Mouse (Mus musculus): ENCODE results near the gene Nxpe4. TPM values are rescaled to one million over a fixed set of nuclear protein-coding genes. Genes with fewer than 3 reads are reported as not detected.

Nxpe4 gene
- polyA plus RNA-seq, 1 experiment from 2014 or later = 3.3 TPM

DNA sequence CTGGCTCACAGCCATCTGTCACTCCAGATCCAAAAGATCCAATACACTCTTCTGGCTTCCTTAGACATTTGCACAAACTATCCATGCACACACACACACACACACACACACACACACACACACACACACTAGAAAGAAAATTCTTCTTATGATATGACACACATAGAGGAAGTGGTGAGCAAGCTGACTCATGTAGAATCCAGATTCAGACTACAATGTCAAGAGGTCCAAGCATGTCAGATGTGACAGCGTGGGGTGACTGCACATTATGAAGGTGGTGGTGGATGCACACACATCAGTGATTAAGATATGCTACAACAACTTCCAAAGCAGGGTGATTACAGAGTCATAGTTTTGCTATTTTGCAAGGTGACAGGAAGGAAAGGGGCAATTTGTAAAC is 282.1 kb downstream of the Nxpe4 start:
- no peak overlapping the region for H3K9ac ChIP-seq
- H3K9me3 ChIP-seq = no peaks in the 10 kb centered on the region
- H3K4me1 ChIP-seq = no peaks in the 10 kb centered on the region
- 0 out of 2 replicates have a peak, but pooled peaks cover 4% of the 10 kb centered on the region for H3K27me3 ChIP-seq (replicated peaks)
- no peak overlapping the region for H3K27ac ChIP-seq (replicated peaks)
- H3K4me2 ChIP-seq = no peak overlapping the region
- WGBS = 71% methylated on average over 1 of the region's 1 CpGs
- ATAC-seq (ENCODE audit: extremely low read depth, insufficient number of reproducible peaks, low FRiP score, low TSS enrichment) = no peak
- H3K4me3 ChIP-seq = no peak overlapping the region
- no peaks in the 10 kb centered on the region for H3K36me3 ChIP-seq

- Histone ChIP-seq H3K27ac (replicated peaks) (no peak overlapping the region), H3K36me3 (no peaks in the 10 kb centered on the region), H3K4me1 (no peaks in the 10 kb centered on the region), H3K9ac (no peak overlapping the region), H3K4me2 (no peak overlapping the region), H3K4me3 (no peak overlapping the region), H3K27me3 (replicated peaks) (0 out of 2 replicates have a peak, but pooled peaks cover 4% of the 10 kb centered on the region), H3K9me3 (no peaks in the 10 kb centered on the region)
- 73% methylated on average over 2 of the region's 2 CpGs for WGBS
- no peak for ATAC-seq (ENCODE audit: extremely low read depth, insufficient number of reproducible peaks, low FRiP score, low TSS enrichment)
Measured at GRCm38 (mm10) chr9:48444821-48445220, 283.0 kb downstream of the Nxpe4 start.

DNA sequence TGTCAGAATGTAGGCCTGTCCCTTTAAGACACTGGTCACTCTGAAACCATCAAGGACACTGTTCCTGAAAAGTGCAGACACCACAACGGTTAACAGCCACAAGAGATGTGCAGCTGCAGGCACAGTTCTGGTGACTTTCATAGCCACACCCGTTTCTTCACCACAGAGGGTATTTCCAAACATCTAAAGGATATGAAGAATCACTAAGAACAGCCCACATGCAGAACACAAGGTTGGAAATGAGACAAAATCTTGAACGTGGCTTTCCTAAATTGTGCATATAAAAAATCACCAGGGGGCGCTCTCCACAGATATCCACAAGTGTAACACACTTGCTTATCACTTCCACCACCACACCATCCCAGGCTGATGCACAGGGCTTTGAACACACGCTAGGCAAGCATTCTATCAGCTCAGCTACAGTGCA is 286.0 kb downstream of the Nxpe4 start:
- no peaks in the 10 kb centered on the region for H3K4me1 ChIP-seq
- H3K4me2 ChIP-seq = no peak overlapping the region
- no peak overlapping the region for H3K9ac ChIP-seq
- no peak for ATAC-seq (ENCODE audit: extremely low read depth, insufficient number of reproducible peaks, low FRiP score, low TSS enrichment)
- no peak overlapping the region for H3K4me3 ChIP-seq
- no peaks in the 10 kb centered on the region for H3K36me3 ChIP-seq
- H3K27ac ChIP-seq (replicated peaks) = no peak overlapping the region
- no peaks in the 10 kb centered on the region for H3K9me3 ChIP-seq
- 0 out of 2 replicates have a peak, but pooled peaks cover 4% of the 10 kb centered on the region for H3K27me3 ChIP-seq (replicated peaks)
- 35% methylated on average over 5 of the region's 5 CpGs for WGBS

Other genes with a start within 250 kb of the Nxpe4 start
- gene Nxpe2, start 191.4 kb downstream of the Nxpe4 start, polyA plus RNA-seq (2015; fragmentation: Nextera tagmentation; extraction: Ambion mirVana) = 2.8 and 4.7 TPM in 2 replicates